ENCODE assay signal across 11 mouse cellular contexts in genomic region chr9:43206022-43206390, GRCm38 (mm10). TPM values are rescaled to one million over a fixed set of nuclear protein-coding genes. Genes with fewer than 3 reads are reported as not detected.
A peak's percentile ranks its signal among the peaks of the same experiment; 100 is the strongest.
DNase-seq lines count a peak whose midpoint lies in the region; ATAC-seq and TF ChIP-seq lines count a peak whose summit lies in the region.
"Had no signal": no experiment of that assay in that cellular context is flagged by ENCODE, and none has a peak within 500 bp of the region (broad histone marks: within the 10 kb centered on the region; RNA-seq: fewer than 3 reads in every experiment).

No protein-coding gene starts in this region.

- peak overlapping the region; percentile 54 for H3K4me2 ChIP-seq in heart, embryonic 16.5 days (ENCODE audit: low read depth, low read length)
- peak overlapping the region; percentile 66 for H3K4me2 ChIP-seq in embryonic facial prominence, embryonic 11.5 days (ENCODE audit: low read depth, low read length)
- H3K4me2 ChIP-seq in hindbrain, postnatal 0 days (ENCODE audit: low read depth, low read length), result peak overlapping the region; percentile 52
- H3K4me2 ChIP-seq in midbrain, postnatal 0 days (ENCODE audit: low read depth, low read length, poor library complexity, severe bottlenecking), result peak overlapping the region; percentile 52

- H3K9ac ChIP-seq in heart, embryonic 16.5 days (ENCODE audit: low read length), result no peak overlapping the region
- peak overlapping the region; percentile 22; the same call in 1 of the 2 replicates for H3K9ac ChIP-seq in embryonic facial prominence, embryonic 11.5 days (replicated peaks; ENCODE audit: low read length)
- no peak overlapping the region for H3K9ac ChIP-seq in hindbrain, postnatal 0 days (replicated peaks; ENCODE audit: low read length)
- H3K9ac ChIP-seq in midbrain, postnatal 0 days (replicated peaks; ENCODE audit: low read length, poor library complexity, severe bottlenecking), result no peak overlapping the region

- no peaks in the 10 kb centered on the region for H3K36me3 ChIP-seq in heart, embryonic 16.5 days (ENCODE audit: control insufficient read depth, insufficient read depth)
- H3K36me3 ChIP-seq in embryonic facial prominence, embryonic 11.5 days (replicated peaks; ENCODE audit: control insufficient read depth, insufficient read depth, low read depth, low read length), result no peaks in the 10 kb centered on the region
- no peaks in the 10 kb centered on the region for H3K36me3 ChIP-seq in hindbrain, postnatal 0 days (ENCODE audit: insufficient read depth, low read length)
- H3K36me3 ChIP-seq in midbrain, postnatal 0 days (ENCODE audit: insufficient read depth, low read length), result no peaks in the 10 kb centered on the region

- H3K27me3 ChIP-seq in heart, embryonic 16.5 days (ENCODE audit: control insufficient read depth, insufficient read depth, low read length), result peaks cover 54% of the 10 kb centered on the region
- H3K27me3 ChIP-seq in embryonic facial prominence, embryonic 11.5 days (ENCODE audit: control insufficient read depth, insufficient read depth, low read length), result peaks cover 21% of the 10 kb centered on the region
- peaks cover 21% of the 10 kb centered on the region for H3K27me3 ChIP-seq in hindbrain, postnatal 0 days (ENCODE audit: insufficient read depth, low read length)
- H3K27me3 ChIP-seq in midbrain, postnatal 0 days (ENCODE audit: insufficient read depth, low read length), result peaks cover 27% of the 10 kb centered on the region

- peak overlapping the region; percentile 35 for H3K4me3 ChIP-seq in heart, embryonic 16.5 days (ENCODE audit: low read length)
- H3K4me3 ChIP-seq in embryonic facial prominence, embryonic 11.5 days (ENCODE audit: low read depth, low read length), result peak overlapping the region; percentile 26
- H3K4me3 ChIP-seq in hindbrain, postnatal 0 days (ENCODE audit: low read length), result peak overlapping the region; percentile 29
- peak overlapping the region; percentile 29 for H3K4me3 ChIP-seq in midbrain, postnatal 0 days (ENCODE audit: low read depth, low read length)

- ATAC-seq in heart, embryonic 16.5 days (replicated peaks; ENCODE audit: extremely low read depth, insufficient read depth, low FRiP score), result no peak
- ATAC-seq in embryonic facial prominence, embryonic 11.5 days (replicated peaks; ENCODE audit: insufficient number of reproducible peaks, low FRiP score, low TSS enrichment, low read depth), result no peak
- no peak for ATAC-seq in hindbrain, postnatal 0 days
- no peak for ATAC-seq in midbrain, postnatal 0 days (ENCODE audit: low FRiP score)
- ATAC-seq: CD4-positive, CD25-positive, alpha-beta regulatory T cell, adult 4 months had no signal

- no peak for TF ChIP-seq CTCF in hindbrain, postnatal 0 days (IDR thresholded peaks at IDR 0.05; ENCODE audit: low read depth)
- TF ChIP-seq CTCF in midbrain, postnatal 0 days (IDR thresholded peaks at IDR 0.05), result no peak

- H3K27ac ChIP-seq in heart, embryonic 16.5 days (ENCODE audit: low read length), result no peak overlapping the region
- no peak overlapping the region for H3K27ac ChIP-seq in embryonic facial prominence, embryonic 11.5 days (replicated peaks; ENCODE audit: low read depth, low read length)
- no peak overlapping the region for H3K27ac ChIP-seq in hindbrain, postnatal 0 days
- no peak overlapping the region for H3K27ac ChIP-seq in midbrain, postnatal 0 days (ENCODE audit: low read depth, low read length)

- DNase-seq in heart, adult 11 months, result no peak
- DNase-seq in embryonic facial prominence, embryonic 11.5 days (ENCODE audit: low spot score), result no peak
- no peak for DNase-seq in hindbrain, postnatal 0 days (ENCODE audit: low spot score)
- DNase-seq in midbrain, postnatal 0 days (ENCODE audit: low spot score), result no peak
- no peak for DNase-seq in spleen, postnatal 10 days (ENCODE audit: low spot score in 2 of 2)
- DNase-seq in ovary, adult 18-20 months (ENCODE audit: low spot score), result no peak
- no peak for DNase-seq in thymus, postnatal 14 days
- DNase-seq: adrenal gland, postnatal 36 days had no signal

- H3K9me3 ChIP-seq in heart, embryonic 16.5 days (replicated peaks; ENCODE audit: control insufficient read depth, low read length), result no peaks in the 10 kb centered on the region
- no peaks in the 10 kb centered on the region for H3K9me3 ChIP-seq in embryonic facial prominence, embryonic 11.5 days (replicated peaks; ENCODE audit: control insufficient read depth, low read length)
- H3K9me3 ChIP-seq in hindbrain, postnatal 0 days (ENCODE audit: low read length), result no peaks in the 10 kb centered on the region
- H3K9me3 ChIP-seq in midbrain, postnatal 0 days (ENCODE audit: low read length), result no peaks in the 10 kb centered on the region

- H3K4me1 ChIP-seq in heart, embryonic 16.5 days (ENCODE audit: control insufficient read depth, insufficient read depth, low read length), result peaks cover 20% of the 10 kb centered on the region
- peaks cover 2% of the 10 kb centered on the region for H3K4me1 ChIP-seq in embryonic facial prominence, embryonic 11.5 days (ENCODE audit: control insufficient read depth, insufficient read depth, low read length)
- H3K4me1 ChIP-seq in hindbrain, postnatal 0 days (ENCODE audit: insufficient read depth, low read length), result peaks cover 7% of the 10 kb centered on the region; the same call in 1 of the 2 replicates
- peaks cover 12% of the 10 kb centered on the region; the same call in 1 of the 2 replicates for H3K4me1 ChIP-seq in midbrain, postnatal 0 days (ENCODE audit: insufficient read depth, low read length)

- WGBS in heart, embryonic 16.5 days, result 2% methylated on average over 15 of the region's 15 CpGs
- 2% methylated on average over 14 of the region's 15 CpGs for WGBS in embryonic facial prominence, embryonic 11.5 days
- 3% methylated on average over 14 of the region's 15 CpGs for whole genome bisulfite sequencing in hindbrain, postnatal 0 days
- WGBS in midbrain, postnatal 0 days, result 4% methylated on average over 15 of the region's 15 CpGs

RNA-seq across cellular contexts. Expression of gene Pou2f3, which starts 4.2 kb away (rescaled TPM):
- 0.19 and 0.53 TPM in 2 replicates for polyA plus RNA-seq in heart, embryonic 16.5 days (2015; fragmentation: Nextera tagmentation; extraction: Ambion mirVana)
- polyA plus RNA-seq in embryonic facial prominence, embryonic 11.5 days (2014; fragmentation: Nextera tagmentation; extraction: Ambion mirVana), result 0.11 TPM in 1 of 2 replicates, not detected in the other
- 0.10 TPM in 1 of 2 replicates, not detected in the other for total RNA-seq in hindbrain, postnatal 0 days (2014; rRNA removed)
- polyA plus RNA-seq in hindbrain, postnatal 0 days (2015; fragmentation: Nextera tagmentation; extraction: Ambion mirVana), result 0.11 and 0.13 TPM in 2 replicates
- 0.16 TPM in 1 of 2 replicates, not detected in the other for total RNA-seq in midbrain, postnatal 0 days (2014; rRNA removed)
- polyA plus RNA-seq in midbrain, postnatal 0 days (2015; fragmentation: Nextera tagmentation; extraction: Ambion mirVana), result not detected in 2 replicates
- total RNA-seq: adrenal gland, postnatal 36 days; hematopoietic stem cell, adult 5-6 weeks had no signal
- polyA plus RNA-seq: CD4-positive, CD25-positive, alpha-beta regulatory T cell, adult 4 months had no signal

RNA-seq across cellular contexts. Expression of gene Oaf, which starts 33.7 kb away (rescaled TPM):
- polyA plus RNA-seq in heart, embryonic 16.5 days (2015; fragmentation: Nextera tagmentation; extraction: Ambion mirVana), result 26.0 and 27.4 TPM in 2 replicates
- polyA plus RNA-seq in embryonic facial prominence, embryonic 11.5 days (2014; fragmentation: Nextera tagmentation; extraction: Ambion mirVana), result 73.3 and 73.5 TPM in 2 replicates
- total RNA-seq in hindbrain, postnatal 0 days (2014; rRNA removed), result 5.6 and 8.0 TPM in 2 replicates
- 6.2 TPM in 2 replicates for polyA plus RNA-seq in hindbrain, postnatal 0 days (2015; fragmentation: Nextera tagmentation; extraction: Ambion mirVana)
- 4.7 and 4.9 TPM in 2 replicates for total RNA-seq in midbrain, postnatal 0 days (2014; rRNA removed)
- 4.5 and 4.7 TPM in 2 replicates for polyA plus RNA-seq in midbrain, postnatal 0 days (2015; fragmentation: Nextera tagmentation; extraction: Ambion mirVana)
